Mouse (Mus musculus): ENCODE data around the gene Hs3st5.

- TF ChIP-seq CTCF (IDR thresholded peaks at IDR 0.05; ENCODE audit: low read depth, low read length): no peak
- no peak for TF ChIP-seq POLR2A (IDR thresholded peaks at IDR 0.05; ENCODE audit: borderline replicate concordance, low read depth, low read length)
Measured at GRCm38 (mm10) chr10:36507556-36507870, 899 bp downstream of the Hs3st5 start.
